Mouse (Mus musculus): Measurements from ENCODE around the gene Pts.

Gene Pts

GRCm38 (mm10) chr9:50533328-50533727 lies 4.8 kb upstream of the Pts start:
- no peak for DNase-seq (ENCODE audit: extremely low spot score, low spot score)

- DNase-seq (ENCODE audit: extremely low spot score, low spot score): no peak
These were observed 2.4 kb upstream of the Pts start for GRCm38 (mm10) chr9:50530890-50531289.

GRCm38 (mm10) chr9:50527860-50528259 lies 664 bp downstream of the Pts start:
- DNase-seq (ENCODE audit: extremely low spot score, low spot score): no peak

GRCm38 (mm10) chr9:50525585-50525984 lies 2.9 kb downstream of the Pts start:
- DNase-seq (ENCODE audit: extremely low spot score, low spot score): no peak

GRCm38 (mm10) chr9:50524936-50525335 lies 3.6 kb downstream of the Pts start:
- no peak for DNase-seq (ENCODE audit: extremely low spot score, low spot score)

DNA sequence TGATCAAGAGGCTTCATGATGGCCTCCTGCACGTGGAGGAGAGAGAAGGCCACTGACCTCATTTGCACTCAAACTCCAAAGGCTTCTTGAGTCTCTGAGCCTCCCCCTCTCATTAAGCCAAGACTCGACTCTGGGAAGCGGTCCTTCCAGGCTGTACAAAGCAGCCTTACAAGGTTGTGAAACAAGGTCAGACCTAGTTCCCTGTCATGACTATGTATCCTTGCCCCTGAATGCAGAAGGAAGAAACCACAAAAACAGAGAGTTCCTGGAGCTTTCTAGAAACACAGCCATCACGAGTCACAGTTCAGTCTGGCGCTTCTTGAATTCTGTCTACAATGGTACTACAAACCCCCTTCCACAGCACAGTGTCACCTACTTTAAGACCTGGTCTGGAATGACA lies 6.0 kb downstream of the Pts start:
- DNase-seq (ENCODE audit: extremely low spot score, low spot score): no peak

GRCm38 (mm10) chr9:50521562-50521961 lies 7.0 kb downstream of the Pts start:
- no peak for DNase-seq (ENCODE audit: extremely low spot score, low spot score)

DNA sequence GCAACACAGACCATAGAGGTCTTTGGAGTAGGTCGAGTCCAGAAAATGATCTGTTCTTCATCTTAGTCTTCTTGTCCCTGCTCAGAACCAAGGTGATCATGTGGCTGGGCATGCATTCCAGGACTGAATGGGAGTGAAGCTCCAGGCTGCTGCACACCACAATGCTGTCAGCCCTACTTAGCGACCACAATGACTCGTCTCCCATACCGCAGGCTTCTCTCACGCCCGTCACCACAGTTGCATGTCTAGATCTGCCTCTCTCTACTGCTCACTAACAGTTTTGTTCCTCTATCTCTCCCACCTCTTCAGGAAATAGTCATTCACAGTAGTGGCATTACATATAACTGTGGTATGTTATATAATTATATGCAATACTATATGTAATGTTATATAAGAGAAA lies 7.8 kb downstream of the Pts start:
- no peak for DNase-seq (ENCODE audit: extremely low spot score, low spot score)

GRCm38 (mm10) chr9:50518781-50519180 lies 9.7 kb downstream of the Pts start:
- no peak for DNase-seq (ENCODE audit: extremely low spot score, low spot score)

DNA sequence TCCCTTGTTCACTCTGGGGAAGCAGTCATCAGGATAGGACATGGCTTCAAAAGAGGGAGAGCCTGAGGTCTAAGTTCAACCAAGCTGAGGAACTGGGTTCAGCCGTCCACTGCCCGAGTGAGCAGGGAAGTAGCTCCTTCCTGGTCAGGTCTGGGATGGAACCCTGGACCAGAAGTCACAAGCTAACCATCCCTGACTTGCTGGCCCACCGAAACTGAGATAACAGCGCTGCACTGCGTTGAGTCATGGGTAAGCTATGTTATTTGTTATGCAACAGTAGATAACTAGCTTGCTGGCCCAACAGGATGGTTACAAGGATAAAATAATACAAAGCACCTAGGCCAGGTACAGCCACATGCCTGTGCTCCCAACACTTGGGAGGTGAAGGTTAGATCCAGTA lies 13.1 kb downstream of the Pts start:
- no peak for DNase-seq (ENCODE audit: extremely low spot score, low spot score)

- DNase-seq (ENCODE audit: extremely low spot score, low spot score): no peak
These were observed 21.0 kb downstream of the Pts start for GRCm38 (mm10) chr9:50507570-50507969.

GRCm38 (mm10) chr9:50505405-50505804 lies 23.1 kb downstream of the Pts start:
- DNase-seq (ENCODE audit: extremely low spot score, low spot score): no peak

GRCm38 (mm10) chr9:50502949-50503348 lies 25.6 kb downstream of the Pts start:
- no peak for DNase-seq (ENCODE audit: extremely low spot score, low spot score)

- DNase-seq (ENCODE audit: extremely low spot score, low spot score): peak; percentile 42
These were observed 27.5 kb downstream of the Pts start for GRCm38 (mm10) chr9:50500974-50501501.

- DNase-seq (ENCODE audit: extremely low spot score, low spot score): no peak
These were observed 28.0 kb downstream of the Pts start for GRCm38 (mm10) chr9:50500467-50500973.

DNA sequence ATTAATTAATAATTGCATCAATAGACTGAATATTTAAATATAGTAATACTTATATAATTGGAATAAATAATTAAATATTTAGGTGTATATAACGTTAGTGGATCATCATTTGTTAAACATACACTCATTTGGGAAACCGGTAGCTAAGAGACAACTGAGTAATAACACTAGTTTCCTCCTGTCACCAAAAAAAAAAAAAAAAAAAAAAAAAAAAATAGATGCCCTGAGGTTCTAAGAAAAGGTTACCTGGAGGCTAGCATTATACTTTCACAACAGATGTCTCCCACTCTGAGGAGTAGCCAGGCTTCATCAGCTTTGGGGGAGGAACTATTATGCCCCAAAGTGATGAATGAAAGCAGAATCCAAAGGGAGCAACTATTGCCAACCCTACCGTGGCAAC lies 28.7 kb downstream of the Pts start:
- no peak for DNase-seq (ENCODE audit: extremely low spot score, low spot score)

- no peak for DNase-seq (ENCODE audit: extremely low spot score, low spot score)
These were observed 29.7 kb downstream of the Pts start for GRCm38 (mm10) chr9:50498815-50499214.

DNA sequence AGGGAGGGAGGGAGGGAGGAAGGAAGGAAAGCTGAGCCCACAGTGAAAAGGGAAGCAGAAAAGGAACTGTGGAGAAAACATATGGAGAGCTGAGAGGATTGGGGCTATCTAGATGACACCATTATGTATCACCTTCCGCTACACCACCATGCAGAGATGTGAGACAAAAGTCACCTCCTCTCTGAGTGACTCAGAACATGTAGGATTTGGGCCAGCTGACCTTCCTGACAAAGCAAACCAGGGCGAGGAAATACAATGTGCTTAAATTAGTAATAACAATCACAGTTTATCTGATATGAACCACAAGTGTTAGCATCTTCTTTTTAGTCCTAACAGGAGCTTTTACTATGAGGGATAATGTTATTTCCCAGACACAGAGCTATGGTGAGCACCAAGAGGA lies 31.0 kb downstream of the Pts start:
- no peak for DNase-seq (ENCODE audit: extremely low spot score, low spot score)

DNA sequence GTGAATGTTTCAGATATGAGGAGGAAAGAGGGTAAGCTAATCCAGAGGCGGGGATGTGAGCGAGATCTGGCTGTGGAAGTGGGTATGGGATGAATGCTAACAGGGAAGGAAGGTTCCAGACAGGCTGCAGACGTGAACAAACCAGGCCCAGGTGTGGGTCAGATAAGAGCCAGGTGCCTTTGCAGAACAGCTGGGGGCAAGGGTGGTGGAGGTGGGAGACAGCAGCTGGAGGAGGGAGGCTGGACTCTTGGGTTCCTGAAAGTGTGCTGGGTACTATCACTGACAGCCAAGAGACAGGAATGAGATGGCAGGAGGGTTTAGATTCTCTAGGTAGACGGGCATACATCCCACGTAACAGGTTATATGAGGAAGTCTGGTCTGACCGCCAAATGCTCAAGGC lies 31.4 kb downstream of the Pts start:
- DNase-seq (ENCODE audit: extremely low spot score, low spot score): no peak

- no peak for DNase-seq (ENCODE audit: extremely low spot score, low spot score)
These were observed 32.0 kb downstream of the Pts start for GRCm38 (mm10) chr9:50496546-50496945.

GRCm38 (mm10) chr9:50496151-50496505 lies 32.4 kb downstream of the Pts start:
- no peak for DNase-seq (ENCODE audit: extremely low spot score, low spot score)

DNA sequence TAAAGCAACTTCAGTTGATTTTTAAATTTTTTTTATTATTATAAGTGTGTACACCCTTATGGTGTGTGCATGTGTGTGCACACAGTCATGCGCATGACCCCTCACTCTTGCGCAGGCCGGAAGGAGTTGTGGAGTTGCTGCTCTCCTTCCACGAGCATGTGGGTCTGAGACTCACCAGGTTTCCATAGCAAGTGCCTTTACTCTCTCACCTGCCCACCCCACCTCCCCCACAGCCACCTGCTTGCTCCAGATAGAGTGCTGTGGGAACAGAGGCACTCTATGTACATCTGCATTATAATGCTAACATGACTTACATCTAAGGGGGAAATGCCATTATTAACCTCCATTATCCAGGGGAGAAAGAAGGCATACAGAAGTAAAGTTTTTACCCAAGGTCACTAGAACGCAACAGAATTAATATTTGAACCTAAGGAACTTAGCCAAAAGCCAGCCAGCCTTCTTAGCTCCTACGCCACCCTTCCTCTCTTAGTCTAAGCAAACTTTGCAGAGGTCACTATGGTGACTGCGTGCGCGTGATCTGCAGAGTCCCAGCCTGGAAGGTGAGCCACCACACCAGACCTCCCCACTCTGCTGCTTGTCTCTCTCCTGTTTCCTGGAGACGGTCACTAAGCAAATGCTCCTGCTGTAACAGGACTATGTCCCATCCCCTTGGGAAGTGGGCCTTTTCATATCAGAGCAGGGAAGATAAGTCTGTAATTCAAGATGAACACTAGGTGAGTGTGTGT lies 32.9 kb downstream of the Pts start:
- no peak for DNase-seq (ENCODE audit: extremely low spot score, low spot score)

DNA sequence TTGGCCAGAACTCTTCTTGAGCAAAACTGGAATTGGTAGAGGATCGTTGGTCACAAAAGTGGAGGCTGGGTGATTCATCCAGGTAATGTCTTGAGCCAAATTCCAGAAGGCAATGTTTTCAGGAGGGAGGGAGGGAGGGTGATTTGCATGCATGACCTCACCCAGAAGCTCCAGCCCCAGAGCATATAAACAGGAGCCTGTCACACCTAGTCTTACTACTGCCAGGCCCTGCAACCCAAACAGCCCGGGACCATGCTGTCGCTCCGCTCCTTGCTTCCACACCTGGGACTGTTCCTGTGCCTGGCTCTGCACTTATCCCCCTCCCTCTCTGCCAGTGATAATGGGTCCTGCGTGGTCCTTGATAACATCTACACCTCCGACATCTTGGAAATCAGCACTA lies 34.2 kb downstream of the Pts start, which contains the start of gene Plet1:
Gene Plet1 (plus strand): TSS at position 215 of the 400 bp plus-strand sequence.
- no peak for DNase-seq (ENCODE audit: extremely low spot score, low spot score)

Measured in neural tube, embryonic 10.5 days (tissue).